Mouse (Mus musculus): Measurements from ENCODE around the gene Enpp3.

DNA sequence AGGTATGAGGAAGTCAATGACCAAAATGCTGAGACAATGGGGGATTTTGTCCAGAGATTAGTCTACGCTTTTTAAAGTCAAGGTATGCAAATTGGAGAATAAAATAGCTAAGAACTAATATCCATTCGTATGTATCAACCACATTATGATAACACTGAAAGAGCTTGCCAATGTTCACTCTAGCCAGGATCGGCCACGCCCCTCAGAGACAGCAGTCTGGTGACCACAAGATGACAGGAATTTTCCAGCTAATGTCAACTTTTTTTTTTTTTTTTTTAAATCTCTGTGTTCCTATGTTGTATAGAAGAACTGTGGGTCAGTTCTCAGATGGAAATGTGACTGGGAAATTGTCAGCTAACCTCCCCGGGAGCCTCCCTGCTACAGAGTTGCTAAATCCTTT, 12.2 kb downstream of the Enpp3 start:
- no peak for TF ChIP-seq CTCF (IDR thresholded peaks at IDR 0.05)
- no peak for TF ChIP-seq POLR2A (IDR thresholded peaks at IDR 0.05; ENCODE audit: insufficient read depth, low read depth, low read length)
- TF ChIP-seq EP300 (IDR thresholded peaks at IDR 0.05; ENCODE audit: insufficient read depth, low read depth, low read length) = no peak

All from heart, adult 2 months (tissue).